Mouse (Mus musculus) cerebellum, postnatal 10 days (tissue): ENCODE measurements around the gene Pde3a.

Experiments used
- DNase-seq, 2 experiments: peaks; one replicate each; pipeline ENCODE4 v3.0.0; 2021; ENCODE audit warnings: mixed read lengths in 2 of 2

Pde3a gene

DNA sequence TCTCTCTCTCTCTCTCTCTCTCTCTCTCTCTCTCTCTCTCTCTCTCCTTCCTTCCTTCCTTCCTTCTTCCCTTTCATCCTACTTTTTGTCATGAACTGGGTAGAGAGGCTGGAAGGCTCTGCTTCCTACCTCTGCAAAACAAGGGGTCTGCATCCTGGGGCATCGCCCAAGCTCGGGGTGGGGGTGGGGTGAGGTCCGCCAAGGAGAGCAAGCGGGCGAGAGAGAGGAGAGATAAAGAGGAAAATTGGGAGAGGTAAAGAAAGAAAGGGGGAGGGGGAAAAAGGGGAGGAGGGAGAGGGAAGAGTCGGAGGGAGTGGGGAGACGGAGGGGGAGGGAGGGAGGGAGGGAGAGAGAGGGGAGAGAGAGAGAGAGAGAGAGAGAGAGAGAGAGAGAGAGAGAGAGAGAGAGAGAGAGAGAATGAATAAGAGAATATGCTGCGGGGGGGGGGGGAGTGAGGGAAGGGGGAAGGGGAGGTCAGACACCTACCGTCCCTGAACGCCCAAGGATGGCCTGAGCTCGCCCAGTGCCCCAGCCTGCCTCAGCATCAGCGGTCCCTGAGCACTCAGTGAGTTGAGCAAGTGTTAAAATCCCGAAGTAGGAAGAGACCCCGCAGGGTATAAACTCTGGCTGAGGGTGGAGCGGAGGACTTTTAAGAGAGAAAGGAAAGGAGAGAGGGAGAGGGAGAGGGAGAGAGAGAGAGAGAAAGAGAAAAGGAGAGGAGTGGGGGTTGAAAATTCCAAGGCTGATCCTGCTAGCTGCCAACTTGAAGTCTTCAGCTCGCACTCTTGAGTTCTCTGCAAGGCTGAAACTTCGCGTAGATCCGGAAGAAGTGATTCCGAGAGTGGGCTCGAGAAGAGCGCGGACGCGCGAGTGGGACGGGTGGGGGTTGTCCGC, at the start of gene Pde3a:
TSS of gene Pde3a (plus strand) at position 579 of the 894 bp plus-strand sequence.
- DNase-seq = peak; percentile 48 to 53

DNA sequence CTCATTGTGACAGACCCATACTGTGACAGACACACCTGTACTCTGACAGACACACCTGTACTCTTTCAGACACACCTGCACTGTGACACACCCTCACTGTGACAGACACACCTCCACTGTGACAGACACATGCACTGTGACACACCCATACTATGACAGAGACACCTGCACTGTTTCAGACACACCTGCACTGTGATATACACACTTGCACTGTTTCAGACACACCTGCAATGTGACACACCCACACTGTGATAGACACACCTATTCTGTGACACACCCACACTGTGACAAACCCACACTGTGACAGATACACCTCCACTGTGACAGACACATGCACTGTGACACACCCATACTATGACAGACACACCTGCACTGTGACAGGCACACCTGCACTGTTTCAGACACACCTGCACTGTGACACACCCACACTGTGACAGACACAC, 48.9 kb upstream of the Pde3a start:
- DNase-seq = no peak

DNA sequence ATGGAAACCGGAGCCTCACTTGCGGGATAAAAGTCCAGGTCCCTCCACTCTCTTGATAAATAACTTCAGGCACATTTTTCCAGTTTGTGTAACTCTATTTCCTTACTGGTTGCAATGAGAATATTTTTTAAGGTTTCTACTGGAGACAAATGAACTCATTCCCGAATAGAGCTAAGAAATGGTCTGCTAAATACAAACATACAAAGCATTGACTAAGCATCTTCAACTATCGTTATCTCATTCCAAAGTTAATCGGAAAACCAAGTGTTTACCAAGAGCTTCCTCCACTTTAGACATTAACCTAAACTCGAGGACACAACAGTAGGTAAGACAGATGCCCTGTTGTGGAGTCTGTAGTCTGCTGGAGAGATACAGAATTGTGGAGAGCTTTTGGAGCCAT, 41.5 kb upstream of the Pde3a start:
- DNase-seq = no peak

DNA sequence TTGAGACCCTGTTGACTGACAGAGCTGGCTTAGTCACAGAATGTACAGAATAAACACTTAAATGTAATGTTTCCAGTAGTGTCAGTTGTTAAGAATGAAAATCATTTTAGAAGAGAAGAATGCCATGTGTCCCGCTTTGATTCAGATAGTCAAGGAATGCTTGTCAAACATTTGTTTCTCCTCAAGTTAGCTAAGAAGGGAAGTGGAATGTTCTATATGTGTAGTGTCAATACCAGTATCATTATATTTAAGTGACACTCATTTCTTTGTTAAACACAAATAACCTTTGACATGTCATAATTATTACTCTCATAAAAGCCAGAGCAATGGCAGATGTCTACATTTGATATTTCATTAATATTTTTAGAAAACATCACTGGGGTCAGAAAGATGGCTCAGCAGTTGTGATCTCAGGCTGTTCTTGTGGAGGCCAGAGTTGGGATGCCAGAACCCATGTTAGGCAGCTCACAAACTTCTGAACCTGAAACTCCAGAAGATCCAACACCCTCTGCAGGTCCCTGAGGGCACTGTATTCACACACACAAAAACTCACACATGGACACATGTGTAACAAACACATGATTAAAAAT, 40.7 kb upstream of the Pde3a start:
- DNase-seq = no peak

DNA sequence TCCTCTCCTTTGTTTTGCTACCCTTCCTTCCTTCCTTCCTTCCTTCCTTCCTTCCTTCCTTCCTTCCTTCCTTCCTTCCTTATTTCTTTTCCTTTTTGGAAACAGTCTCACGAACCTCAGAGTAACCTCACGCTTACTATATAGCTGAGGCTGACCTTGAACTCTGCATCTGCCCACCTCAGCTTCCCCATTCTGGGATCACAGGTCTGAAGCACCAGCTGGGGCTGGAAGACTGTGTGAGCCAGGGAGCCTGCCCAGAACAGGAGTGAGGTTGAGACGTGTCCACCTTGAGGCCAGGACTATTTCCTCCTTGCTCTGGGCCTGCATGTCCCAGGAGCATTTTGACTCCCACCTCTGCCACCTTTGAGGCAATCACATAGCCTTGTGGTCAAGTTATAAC, 39.0 kb upstream of the Pde3a start:
- DNase-seq = no peak

DNA sequence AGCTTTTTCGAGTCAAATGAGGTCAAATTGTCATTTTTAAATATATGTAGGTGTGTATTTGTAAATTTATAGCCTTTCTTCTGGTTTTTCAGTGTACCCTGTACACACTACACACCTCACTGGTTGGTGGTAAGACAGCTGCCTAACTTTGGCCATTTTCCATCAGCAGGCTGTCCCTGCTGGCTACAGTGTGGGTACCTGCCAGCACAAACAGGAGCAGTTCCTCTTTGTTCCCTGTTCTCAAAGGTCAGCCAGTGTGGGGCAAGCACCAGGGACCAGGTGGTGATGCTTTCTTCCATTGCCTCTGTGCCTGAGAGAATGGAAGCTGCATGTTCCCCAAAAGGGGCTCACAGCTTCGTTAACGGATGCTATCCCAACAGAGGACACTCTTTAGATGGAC, 28.0 kb upstream of the Pde3a start:
- peak; percentile 72 to 73 for DNase-seq

DNA sequence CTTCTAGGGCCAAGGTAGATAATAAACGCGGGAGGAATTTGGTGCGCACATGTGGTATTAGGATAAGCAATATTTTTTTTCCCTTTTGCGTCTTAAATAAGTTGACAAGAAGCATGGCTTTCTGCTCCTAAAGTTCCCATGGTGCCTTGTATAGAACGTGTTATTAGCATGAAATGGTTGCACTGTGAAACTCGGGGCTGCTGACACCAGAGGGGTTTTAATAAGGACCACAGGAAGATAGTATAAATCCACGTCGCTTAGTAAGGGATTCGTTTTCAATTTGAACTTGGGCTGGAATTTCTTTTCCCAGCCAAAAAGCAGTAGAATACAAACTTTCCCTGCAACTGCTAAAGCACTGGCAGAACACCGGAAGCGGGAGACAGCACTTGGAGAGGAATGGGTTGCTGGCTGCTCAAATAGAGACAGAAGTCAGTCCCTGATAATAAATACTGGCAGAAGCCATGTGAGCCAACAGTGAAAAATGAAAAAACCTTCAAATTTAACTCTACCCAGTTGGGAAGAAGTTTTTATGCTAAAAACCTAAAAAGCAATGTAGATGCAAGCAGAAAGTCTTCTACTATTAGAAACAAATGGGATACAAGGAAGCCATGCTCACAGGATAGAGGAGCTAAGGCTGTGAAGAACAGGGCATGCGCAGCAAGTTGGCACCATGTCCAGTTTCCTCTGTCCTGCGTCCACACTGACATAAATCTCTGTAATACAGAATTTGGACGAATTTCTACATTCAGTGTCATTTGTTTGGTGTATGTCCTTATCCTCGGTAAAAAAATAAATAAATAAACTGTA, 22.0 kb upstream of the Pde3a start:
- peak; percentile 39 to 54 for DNase-seq

DNA sequence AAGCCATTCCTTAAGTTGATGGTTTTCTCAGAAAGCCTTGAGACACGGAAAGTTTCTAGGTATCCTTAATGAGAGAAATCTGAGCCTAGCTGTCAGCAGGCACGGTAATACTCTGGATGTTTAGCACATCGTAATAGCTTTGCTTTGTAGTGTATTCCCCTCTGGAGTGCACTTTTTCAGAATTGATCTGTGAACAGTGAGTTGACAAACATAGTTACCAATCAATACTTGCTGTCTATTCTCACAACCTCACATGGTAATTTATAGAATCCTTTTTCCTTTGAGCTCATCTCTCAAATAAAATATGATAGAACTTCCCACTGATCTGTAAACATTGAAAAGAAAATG, 21.4 kb upstream of the Pde3a start:
- DNase-seq = no peak

DNA sequence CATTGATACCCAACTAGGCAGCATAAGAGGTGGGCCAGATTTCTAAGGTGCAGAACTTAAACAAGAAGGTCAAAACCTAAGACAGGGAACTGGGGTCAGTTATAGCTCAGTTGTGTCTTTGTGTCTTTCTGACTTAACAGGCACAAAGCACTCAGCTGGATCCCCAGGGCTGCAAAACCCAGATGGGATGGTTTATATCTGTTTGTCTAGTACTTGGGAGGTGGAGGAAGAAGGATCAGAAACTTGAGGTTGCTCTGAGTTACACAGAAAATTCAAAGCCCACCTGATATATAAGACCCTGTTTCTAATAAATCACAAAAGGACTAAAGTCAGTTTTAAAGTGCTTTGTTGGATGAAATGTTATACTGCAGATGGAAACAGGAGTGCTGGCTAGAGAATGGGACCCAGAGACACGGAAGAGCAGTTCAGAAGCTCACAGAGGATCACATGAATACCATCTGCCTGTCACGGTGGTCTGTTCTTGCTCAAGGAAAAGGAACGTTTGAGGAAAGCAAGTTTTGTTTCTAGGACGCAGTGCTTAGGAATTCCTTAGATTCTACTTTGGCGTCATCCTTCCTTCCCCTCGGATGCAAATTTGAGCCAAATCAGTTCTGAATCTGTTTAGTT, 16.2 kb upstream of the Pde3a start:
- no peak for DNase-seq

DNA sequence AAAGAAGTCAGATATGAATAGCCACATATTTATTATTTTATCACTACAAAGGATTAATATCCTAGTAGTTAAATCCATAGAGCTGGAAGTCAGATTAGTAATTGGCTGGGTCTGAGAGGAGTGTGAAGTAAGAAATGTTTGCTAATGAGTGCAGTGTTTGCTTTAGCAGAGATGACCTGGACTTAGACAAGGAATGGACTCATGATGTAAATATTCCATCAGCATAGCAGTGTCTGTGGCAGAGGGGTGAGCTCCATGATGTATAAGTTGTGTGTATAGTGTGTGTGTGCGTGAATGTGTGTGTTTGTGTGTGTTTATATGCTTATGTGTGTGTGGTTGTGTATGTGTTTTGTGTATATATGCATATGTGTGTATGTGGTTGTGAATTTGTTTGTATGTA, 7.3 kb upstream of the Pde3a start:
- no peak for DNase-seq

DNA sequence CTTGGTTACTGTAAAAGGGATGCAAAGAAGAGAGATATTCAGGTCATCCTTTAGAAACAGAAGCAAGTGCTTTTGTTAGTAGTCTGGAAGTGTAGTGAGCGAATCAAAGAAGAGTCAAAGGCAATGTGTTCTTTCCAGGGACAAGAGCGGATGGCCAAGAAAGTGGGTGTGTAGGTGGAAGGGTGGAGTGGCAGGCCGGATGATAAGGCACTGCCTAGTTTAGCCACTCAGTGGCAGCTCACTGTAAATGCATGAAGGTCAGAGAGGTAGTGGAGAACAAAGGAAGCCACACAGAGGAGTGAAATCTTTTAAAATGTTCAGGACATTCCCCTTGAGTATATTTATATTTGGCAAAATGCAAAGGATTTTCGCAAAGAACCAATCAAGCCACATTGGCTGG, 4.0 kb upstream of the Pde3a start:
- no peak for DNase-seq

DNA sequence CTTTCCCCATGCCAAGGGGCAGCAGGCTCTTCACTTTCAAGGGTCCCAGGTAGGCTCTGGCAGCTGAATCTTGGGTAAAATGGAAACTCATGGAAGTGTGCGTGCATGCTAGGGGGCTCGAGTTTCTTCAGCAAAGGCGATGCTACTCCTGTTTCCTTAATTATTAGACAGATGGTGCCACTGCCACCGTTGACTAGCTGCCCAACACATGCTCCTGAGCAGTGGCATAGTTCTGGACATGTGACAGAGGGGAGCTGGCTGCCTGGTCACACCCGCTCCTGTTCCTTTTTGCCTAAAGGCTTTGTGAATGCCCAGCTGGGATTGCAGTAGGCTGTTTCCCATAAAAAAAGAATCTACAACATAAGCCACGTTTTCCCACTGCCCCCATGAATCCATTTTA, 2.7 kb upstream of the Pde3a start:
- peak; percentile 91 to 92 for DNase-seq

DNA sequence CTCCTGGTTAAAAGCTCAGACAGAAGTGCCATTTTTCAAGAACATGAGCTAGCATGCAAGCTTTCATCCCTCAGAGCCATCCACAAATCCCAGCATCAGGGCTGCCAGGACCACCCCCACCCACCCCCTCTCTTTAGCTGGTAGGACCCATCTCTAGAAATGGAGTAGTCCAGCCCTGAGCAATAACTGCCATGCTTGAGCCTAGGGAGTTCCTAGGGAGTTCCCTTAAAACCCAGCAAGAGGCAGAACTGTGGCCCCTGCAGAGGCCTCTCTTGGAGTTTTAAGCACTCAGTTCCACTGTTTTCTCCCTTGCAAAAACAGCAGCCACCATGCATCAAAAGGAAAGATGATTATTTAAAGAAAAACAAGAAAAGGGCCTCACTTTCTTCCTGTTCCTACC, 988 bp upstream of the Pde3a start:
- DNase-seq = no peak

DNA sequence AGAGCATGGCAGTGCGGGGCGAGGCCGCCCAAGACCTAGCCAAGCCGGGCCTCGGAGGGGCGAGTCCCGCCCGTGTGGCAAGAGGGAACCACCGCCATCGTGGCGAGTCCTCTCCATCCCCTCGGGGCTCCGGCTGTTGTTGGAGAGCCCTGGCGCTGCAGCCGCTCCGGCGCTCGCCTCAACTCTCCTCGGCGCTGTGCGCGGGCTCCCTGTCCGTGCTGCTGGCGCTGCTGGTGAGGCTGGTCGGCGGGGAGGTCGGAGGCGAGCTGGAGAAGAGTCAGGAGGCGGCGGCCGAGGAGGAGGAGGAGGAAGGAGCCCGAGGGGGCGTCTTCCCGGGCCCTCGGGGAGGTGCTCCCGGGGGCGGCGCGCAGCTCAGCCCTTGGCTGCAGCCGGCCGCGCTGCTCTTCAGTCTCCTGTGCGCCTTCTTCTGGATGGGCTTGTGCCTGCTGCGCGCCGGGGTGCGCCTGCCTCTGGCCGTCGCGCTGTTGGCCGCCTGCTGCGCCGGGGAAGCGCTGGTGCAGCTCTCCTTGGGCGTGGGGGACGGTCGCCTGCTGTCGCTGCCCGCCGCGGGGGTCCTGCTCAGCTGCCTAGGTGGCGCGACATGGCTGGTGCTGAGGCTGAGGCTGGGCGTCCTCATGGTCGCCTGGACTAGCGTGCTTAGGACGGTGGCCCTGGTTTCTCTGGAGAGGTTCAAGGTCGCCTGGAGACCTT, 671 bp downstream of the Pde3a start:
- peak; percentile 80 to 81 for DNase-seq

DNA sequence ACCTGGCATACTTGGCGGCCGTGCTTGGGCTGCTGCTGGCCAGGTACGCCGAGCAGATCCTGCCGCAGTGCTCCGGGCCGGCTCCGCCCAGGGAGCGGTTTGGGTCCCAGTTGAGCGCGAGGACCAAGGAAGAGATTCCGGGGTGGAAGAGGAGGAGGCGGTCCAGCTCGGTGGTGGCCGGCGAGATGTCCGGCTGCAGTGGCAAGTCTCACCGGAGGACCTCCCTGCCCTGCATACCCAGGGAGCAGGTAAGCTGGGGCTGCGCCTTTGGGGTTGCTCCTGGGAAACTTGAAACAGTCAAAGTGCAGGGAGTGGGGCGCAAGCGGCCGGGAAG, 1.2 kb downstream of the Pde3a start:
- no peak for DNase-seq

DNA sequence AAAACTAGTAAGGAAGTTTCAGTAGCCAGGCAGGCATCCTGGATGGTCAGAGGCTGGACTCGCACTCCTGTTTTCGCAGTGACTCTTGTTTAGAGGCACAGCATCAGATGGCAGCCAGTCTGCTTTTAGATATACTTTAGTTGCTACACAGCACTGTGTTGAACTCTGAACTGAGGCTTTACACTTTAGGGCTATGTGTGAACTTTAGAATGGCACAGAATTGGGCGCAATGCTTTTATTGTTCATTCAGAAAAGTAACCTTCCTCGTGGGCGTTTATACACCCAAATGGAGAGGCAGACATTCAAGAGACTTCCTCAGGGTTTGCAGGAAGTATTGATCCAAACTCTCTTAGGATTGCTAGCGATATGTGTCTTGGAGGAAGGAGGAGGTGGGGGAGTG, 1.9 kb downstream of the Pde3a start:
- DNase-seq = no peak

DNA sequence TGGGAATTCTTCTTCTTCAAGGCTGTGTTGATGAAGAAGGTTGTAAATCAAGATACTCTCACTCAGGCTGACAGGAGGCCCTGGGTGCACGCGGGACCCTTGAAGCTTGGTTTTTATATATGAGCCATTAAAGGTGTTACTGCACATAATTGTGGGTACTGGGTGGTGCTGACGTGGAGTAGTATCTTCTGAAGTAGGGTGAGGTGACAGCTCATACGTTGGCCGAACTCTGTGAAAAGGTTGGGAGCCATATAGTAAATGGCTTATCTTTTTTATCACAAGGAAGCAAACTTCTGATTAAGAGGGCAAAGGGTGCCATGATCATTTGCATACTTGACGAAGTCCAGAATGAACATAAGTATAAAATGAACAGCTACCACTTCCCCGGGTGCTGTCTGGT, 3.5 kb downstream of the Pde3a start:
- no peak for DNase-seq

DNA sequence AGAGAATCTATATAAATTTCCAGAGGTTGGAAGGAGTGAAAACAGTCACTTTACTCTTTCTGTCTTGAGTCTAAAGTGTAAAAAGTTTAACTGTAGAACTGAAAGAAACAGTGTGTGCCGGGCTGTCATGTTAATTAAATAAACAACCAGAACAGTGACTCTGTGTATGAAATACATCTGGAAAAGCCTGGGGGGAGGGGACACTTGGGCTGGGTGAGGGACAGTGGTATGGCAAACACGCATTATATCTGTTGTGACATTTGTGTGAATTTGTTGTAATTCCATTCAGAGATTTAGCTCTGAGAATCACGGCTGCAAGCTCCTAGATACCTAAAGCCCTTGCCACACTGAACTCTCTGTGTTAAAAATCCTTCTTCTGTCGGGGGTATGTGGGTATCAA, 5.9 kb downstream of the Pde3a start:
- no peak for DNase-seq

DNA sequence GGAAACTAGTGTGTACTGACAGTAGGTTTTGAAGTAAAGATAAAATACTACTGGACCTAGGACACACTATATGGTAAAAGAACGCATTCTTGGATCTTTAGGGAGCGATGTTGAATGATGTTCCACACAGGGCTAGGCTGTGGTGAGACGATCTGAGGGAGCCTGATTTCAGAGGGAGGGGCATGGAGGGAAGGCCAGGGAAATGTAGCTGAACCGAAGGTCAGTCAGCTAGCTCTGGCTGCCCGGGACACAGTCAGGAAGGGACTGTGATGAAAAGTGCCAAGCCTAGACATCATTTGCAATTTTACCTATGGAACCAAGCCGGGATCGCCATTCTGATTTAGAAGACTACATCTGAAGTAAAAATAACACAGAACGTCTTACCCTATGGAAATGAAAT, 7.8 kb downstream of the Pde3a start:
- no peak for DNase-seq

DNA sequence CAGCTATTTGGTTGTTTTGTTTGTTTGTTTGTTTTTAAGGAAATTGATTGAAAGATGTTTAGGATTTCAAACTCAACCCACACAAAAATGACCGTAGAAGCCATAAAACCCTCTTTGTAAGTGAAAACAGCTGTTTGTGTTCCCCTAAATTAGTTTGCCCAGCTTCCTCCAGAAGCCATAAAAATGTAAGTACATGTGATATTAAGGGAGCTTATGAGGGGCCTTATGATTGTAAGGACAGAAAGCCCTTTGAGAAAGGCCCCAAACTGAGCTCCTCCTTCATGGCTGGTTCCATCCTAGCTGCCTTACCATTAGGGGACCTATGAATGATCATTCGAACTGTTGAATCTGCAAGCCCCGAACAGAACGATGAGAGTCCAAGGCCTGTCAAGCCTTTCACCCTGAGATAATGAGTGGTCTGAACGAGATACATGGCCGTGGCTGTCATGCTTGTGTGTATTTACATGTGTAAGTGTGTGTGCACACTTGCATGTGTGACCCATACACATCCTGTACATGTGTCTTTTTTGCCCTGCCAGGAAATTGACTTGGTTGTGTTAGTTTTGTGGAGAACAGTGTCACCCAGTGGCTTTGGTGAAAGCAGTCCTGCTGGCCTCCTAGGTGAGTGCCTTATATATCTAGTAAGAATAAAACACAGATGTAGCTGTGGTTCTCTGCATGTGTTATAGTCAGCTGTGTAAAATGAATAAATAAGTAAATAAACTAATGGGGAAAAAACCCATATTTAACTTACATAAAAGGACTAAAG, 8.5 kb downstream of the Pde3a start:
- DNase-seq = peak; percentile 30 to 52

DNA sequence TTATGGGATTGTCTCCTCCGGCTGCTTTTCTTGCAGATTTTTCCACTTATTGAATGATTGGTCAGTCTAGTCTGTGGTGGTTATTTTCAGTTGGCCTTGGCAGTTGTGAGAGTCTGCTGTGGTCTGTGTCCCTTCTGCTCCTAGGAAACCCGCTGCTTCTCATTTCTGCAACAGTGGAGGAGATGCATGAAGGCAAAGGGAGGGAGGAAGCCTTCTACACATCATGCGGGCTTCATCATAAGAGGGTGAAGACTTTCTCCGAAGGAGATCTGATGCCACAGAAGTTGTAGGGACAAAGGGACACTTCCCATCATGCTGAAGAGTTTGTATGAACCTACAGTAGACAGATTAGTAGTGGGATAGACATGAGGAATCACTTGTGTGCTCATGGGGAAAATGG, 16.2 kb downstream of the Pde3a start:
- DNase-seq = no peak
